Mouse (Mus musculus): ENCODE results near the gene Slc6a20a.

Gene Slc6a20a

DNA sequence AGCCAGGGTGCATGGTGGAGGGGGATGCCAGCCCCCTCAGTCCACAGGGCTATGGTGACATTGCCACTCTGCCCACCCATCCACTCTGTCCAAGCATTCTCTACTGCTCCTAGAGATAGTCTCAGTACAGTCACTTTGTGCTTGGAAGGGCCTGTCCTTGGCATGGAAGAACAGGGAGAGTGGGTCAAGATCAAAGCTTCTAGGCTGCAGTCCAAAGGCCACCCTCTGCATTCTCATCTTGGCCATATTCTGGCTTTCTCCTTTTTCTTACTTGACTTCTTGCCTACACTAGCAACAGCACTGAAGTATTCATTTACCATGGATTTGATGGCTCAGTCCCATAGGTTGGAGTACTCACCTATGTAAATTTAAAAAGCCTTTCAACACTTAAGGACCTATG is 40.5 kb downstream of the Slc6a20a start:
- no peak for DNase-seq (ENCODE audit: low spot score)

DNA sequence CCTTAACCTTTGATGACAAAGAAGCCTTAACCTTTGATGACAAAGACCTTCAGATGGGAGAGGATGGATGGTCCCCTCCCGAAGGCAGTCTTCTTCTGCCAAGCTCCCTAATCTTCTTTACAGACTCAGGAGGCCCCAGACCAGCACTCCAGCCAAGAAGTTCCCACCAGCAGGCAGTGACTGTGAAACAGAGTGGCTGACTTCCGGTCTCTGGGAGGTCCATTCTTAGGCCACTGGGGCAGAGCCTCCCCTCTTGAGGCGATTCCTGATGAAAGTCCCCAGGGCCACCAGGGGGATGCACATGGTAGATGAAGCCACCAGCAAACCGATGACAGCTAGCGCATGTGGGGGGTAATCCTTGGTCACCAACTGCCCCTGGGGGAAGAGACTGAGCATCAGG is 41.9 kb downstream of the Slc6a20a start:
- DNase-seq (ENCODE audit: low spot score): no peak

DNA sequence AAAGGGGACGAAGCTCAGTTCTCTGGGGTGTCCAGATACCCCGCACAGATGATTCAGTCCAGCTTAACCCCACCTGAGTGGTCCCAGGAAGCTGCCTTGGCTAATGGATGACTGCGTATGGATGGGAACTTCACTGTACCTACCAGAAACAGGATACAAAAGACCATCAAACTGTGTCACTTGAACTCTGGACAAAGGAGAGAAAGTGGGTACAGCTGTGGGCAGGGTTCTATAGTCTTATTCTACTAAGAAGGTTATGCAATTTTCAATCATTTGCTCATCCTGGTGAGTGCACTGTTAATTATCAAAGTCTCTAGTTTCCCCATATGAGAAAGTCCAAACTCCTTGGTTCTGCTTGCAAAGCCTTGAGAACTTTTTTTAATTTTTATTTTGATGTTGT is 45.7 kb downstream of the Slc6a20a start:
- DNase-seq (ENCODE audit: low spot score): no peak

DNA sequence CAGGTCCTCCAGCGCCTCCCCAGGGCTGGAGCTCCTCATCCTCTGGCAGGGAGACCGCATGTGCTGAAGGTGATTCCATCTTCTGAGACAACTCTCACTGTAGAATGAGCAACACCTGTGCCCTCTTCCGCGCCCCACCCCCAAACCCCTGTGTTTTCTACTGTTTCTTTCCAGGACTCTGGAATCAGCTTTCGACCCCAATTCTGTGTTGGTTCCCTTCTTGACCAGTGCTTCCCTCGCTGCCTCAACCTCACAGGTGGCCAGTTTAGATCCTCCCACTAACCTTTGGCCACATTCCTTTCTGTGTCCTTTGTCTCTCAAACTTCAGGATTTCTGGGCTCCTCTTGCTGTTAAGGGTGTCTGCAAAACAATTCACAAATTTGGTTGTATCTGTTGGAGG is 46.4 kb downstream of the Slc6a20a start, which contains the start of gene Slc6a20b:
Gene Slc6a20b (minus strand): TSS at position 285 of the 400 bp plus-strand sequence.
- DNase-seq (ENCODE audit: low spot score): no peak

DNA sequence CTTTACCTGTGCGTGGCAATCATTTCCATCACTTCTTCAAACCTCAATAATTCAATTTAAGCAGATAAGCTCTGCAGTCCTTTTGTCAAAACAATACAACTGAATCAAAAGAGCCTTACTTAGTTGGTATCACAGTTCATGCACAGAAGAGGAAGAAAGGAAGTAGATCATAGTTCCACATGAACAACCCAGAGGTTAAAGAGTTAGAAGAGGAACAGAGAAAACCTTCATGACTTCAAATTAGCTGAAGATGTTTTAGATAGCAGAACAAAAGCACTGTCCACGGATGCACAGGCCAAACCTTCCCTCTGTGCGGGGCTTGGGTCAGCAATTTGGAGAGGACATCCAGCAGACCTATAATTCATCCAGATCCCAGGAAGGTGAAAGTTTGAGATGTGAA is 47.0 kb downstream of the Slc6a20a start:
- no peak for DNase-seq (ENCODE audit: low spot score)

DNA sequence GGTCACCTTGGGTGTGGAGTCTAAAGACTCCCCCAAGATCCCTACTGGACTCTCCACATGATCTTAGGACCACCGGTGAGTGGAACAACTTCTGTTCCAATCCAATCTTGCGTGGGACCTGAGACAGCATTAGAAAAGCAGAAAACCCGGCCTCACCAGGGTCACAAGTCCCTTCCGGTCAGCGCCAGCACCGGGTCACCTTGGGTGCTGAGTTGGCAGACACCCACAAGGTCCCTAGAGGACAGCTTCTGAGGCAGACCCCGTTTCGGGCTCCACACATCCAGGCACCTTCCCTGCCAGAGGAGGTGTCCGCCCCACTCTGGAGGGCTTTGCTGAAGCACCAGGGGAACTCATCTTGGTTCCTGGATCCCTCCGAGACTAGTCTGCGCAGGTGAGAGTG is 52.9 kb downstream of the Slc6a20a start:
- no peak for DNase-seq (ENCODE audit: low spot score)

DNA sequence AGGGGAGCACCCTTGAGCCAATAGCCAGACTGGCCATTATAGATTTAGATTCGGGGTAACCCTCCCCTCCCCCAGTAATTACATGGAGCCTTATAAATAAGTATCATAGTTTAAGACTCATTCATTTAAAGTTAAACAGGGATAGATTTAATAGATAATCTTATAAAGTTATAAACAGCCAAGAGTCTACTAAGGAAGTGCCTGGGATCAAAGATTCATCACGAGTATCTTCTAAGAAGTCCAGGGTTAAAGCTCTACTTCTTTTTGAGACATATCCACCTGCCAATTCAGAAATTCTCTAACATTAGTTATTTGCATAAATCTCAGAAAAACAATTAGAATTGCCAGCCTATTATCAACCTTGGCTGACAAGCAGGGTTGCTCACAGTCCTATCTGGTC is 53.9 kb downstream of the Slc6a20a start:
- no peak for DNase-seq (ENCODE audit: low spot score)

DNA sequence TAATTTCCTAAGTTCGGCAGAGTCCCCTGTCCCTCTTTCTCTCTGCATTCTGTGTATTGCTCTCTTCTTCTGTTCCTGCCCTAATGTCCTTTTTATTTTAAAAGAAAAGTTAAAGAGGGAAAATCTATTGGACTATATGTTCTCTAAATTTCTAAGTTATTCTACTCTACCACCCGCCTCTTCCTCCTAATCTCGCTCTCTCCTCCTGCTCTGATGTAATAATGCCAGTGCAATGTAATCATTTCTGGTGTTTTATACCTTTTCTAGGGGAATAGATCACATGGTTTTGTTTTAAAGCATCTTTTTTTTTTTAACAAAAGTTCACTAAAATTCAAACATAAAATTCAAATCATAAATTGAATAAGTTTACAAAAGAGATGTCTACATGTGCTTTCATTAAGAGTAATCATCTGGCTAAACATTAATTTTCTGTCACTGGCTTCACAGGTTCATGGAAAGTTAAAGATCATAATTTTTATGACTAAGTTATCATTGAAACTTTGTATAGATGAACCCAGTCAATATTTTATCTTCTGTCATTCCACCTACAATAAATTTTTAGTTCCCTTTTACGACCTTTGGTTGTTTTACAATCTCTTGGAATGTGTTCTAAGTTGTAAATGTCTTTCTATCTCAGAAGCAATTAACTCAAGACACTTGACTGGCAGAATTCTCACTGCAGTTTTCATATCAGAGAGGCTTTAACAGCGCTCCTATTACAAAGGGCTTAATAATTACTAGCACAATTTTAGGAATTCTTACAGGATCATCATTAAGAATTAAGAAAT is 58.2 kb downstream of the Slc6a20a start:
- DNase-seq (ENCODE audit: low spot score): no peak

DNA sequence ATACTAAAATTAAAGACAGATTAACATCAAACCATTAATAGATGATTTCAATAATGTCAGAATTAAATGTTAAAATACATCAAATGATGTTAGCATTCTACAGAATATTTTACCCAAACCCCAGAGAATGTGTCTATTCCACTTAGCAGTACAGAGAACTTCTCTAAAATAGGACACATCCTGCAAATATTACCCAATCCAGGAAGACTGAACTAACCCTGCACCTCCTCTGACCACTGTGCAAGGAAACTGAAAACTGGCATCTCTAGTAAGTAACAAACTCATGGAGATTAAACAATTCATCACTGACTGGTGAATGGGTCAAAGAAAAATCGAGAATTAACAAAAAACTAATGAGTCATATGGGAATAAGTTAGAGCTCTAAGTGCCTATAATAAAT is 77.2 kb downstream of the Slc6a20a start:
- DNase-seq (ENCODE audit: low spot score): no peak

DNA sequence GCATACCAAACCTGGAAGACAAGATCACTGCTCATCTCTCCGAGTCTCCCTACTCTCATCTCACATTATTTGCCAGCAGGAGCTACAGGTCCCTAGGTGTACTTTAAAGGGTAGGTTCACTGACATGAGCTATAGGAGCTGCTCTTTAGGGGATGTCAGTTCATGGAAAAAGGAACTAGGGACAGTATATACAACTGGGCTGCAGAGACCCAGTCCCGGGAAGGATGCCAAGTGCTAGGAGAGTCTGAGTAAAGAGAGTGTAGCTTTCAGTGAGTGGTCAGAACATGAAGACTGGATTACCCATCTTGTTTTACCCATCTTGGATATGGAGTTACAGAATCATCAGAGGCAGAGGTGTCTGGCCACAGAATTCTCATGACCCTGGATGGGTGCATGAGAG is 81.3 kb downstream of the Slc6a20a start:
- DNase-seq (ENCODE audit: low spot score): no peak

DNA sequence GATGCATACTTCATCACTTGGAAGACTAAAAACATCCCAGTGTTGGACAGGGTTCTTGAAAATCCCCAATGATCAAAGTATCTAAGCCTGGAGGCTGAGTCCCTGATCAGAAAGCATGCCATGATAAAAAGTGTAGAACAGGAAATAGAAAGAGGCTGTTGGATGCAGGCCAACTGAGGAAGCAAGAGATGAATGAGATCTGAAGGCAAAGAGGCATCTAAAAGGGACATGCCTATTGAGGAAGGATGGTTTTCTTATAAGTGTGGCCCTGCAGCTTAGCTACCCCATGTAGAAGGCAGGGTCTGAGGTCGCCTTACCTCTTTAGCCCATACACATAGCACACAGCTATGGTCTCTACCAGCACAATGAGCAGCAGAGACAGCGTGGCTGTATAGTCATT is 81.8 kb downstream of the Slc6a20a start:
- no peak for DNase-seq (ENCODE audit: low spot score)

DNA sequence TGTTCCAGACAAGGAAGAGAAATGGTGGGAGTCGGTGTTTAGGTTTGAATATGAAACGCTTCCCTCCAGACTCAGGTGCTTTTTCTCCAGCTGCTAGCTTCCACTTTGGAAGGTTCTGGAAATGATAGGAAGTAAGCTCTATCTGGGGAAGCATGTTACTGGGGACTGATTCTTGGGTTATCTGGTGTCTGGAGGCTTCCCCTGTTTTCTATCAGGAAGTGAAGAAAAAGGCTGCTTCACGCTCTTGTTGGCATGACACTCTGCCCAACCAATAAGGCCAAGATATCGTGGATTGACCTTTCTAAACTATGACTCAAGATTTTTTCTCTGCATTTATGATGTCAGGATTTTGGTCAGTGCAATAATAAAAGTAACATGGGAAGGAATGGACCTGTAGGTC is 83.5 kb downstream of the Slc6a20a start:
- DNase-seq (ENCODE audit: low spot score): no peak

DNA sequence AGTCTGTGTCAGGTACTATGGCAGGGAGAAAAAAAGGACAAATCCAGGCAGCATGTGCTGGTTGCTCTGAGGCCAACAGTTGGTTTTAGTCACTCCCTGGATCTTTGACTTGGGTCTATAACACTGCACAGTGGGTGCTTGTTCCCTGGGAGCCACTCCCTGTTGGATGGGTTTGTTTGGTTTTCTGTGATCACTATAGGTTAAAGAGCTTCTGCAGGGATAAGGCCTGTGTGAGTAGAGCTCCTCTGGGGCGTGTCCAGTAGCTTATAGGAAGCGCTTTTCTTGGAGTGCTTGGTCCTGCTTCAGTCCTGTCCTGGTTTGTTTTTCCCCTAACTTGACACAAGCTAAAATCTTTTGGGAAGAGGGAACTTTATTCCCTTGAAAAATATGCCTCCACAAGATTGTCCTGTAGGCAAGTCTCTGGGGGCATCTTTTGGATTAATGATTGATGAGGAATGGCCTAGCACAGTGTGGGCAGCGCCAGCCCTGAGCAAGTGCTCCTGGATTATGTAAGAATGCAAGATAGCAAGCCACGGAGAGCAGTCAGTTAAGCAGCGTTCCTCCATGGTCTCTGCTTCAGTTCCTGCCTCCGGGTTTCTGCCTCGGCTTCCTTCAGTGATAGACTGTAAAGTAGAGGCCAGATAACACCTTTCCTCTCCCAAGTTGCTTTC is 89.3 kb downstream of the Slc6a20a start:
- DNase-seq (ENCODE audit: low spot score): no peak

Measured in urinary bladder, postnatal 25 days (tissue).